Mouse (Mus musculus): ENCODE data around the gene Kcnk10. TPM values are rescaled to one million over a fixed set of nuclear protein-coding genes. Genes with fewer than 3 reads are reported as not detected.

The Kcnk10 gene
- polyA plus RNA-seq, 1 experiment from 2014 or later = 3.3 TPM

- no peak for TF ChIP-seq CTCF (IDR thresholded peaks at IDR 0.05)
- ChIA-PET CTCF (no interaction called here), POLR2A (no interaction called here)
- peaks cover 13% of the 10 kb centered on the region for H3K27me3 ChIP-seq
- ATAC-seq (no peak), DNase-seq (ENCODE audit: low read depth, low spot score) (no peak)
- in situ Hi-C loops (cut with MboI; ENCODE audit: low pct_unique_long_range_greater_than_20kb) = no loop called here
These were observed 22.8 kb upstream of the Kcnk10 start for GRCm38 (mm10) chr12:98600861-98601260.

GRCm38 (mm10) chr12:98591016-98591415 is 12.9 kb upstream of the Kcnk10 start:
- no peak for DNase-seq (ENCODE audit: low read depth, low spot score)
- no peak for TF ChIP-seq CTCF (IDR thresholded peaks at IDR 0.05)
- no peaks in the 10 kb centered on the region for H3K27me3 ChIP-seq
- no peak for ATAC-seq
- ChIA-PET POLR2A (no interaction called here), CTCF (no interaction called here)
- in situ Hi-C loops (cut with MboI; ENCODE audit: low pct_unique_long_range_greater_than_20kb) = no loop called here

DNA sequence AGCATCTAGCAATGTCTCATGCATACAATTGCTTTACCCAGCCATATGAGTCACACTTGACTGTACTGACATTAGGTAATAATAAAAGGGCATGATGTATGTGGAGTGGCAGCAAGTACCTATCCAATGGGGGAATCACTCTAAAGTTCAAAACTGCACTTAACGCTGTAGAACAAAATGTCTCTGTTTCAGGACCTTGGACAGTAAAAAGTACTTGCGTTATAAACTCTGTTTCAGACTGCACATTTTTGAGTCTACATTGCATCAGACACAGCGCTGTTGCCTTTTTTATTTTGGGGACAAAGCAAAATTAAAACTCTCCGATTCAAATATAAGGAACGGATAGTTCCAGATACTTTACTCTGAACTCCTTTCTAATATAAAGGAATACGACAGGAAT is 10.5 kb upstream of the Kcnk10 start:
- H3K27me3 ChIP-seq = no peaks in the 10 kb centered on the region
- TF ChIP-seq CTCF (IDR thresholded peaks at IDR 0.05) = no peak
- CTCF ChIA-PET = no interaction called here
- POLR2A ChIA-PET = no interaction called here
- in situ Hi-C loops (cut with MboI; ENCODE audit: low pct_unique_long_range_greater_than_20kb) = loop anchor here (5.0 kb wide), 1 partner anchor 311 kb away; no protein-coding TSS in a partner anchor
- DNase-seq (ENCODE audit: low read depth, low spot score) (no peak), ATAC-seq (no peak)

DNA sequence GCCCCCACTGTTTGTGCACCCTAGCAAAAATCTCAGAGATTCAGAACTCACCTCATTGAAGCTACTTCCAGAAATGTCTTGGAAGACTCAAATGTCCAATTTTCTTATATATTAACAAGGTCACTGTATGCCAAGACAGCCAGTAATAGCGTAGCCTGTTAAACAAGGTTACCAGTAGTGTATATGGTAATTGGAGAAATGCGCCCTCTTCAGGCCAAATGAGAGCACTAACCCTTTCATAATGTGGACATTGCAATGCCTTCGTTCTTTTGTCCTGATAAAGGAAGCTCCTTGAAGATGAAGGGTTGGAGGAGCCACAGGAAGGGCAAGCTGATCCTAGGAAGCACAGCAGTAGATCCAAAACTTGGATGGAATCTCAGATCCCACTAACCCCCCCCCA is 7.2 kb upstream of the Kcnk10 start:
- in situ Hi-C loops (cut with MboI; ENCODE audit: low pct_unique_long_range_greater_than_20kb) = loop anchor here (5.0 kb wide), 1 partner anchor 308 kb away; no protein-coding TSS in a partner anchor
- H3K27me3 ChIP-seq = no peaks in the 10 kb centered on the region
- DNase-seq (ENCODE audit: low read depth, low spot score) = no peak
- ATAC-seq = no peak
- POLR2A ChIA-PET = no interaction called here
- peak; percentile 53 for TF ChIP-seq CTCF (IDR thresholded peaks at IDR 0.05)
- CTCF ChIA-PET = interaction anchor here (1.1 to 2.1 kb wide), 6 partner anchors 11 to 310 kb away, joined by 3 to 8 read pairs (median 4); no protein-coding TSS in a partner anchor

GRCm38 (mm10) chr12:98575942-98576550 is 2.1 kb downstream of the Kcnk10 start:
- no peak for ATAC-seq
- POLR2A ChIA-PET = no interaction called here
- no peak for DNase-seq (ENCODE audit: low read depth, low spot score)
- in situ Hi-C loops (cut with MboI; ENCODE audit: low pct_unique_long_range_greater_than_20kb) = no loop called here
- no peak for TF ChIP-seq CTCF (IDR thresholded peaks at IDR 0.05)
- CTCF ChIA-PET = interaction anchor here (0.9 kb wide), 1 partner anchor 10 kb away, joined by 4 read pairs; no protein-coding TSS in a partner anchor
- H3K27me3 ChIP-seq = no peaks in the 10 kb centered on the region

- ChIA-PET POLR2A (interaction anchor here (0.7 to 1.0 kb wide), 2 partner anchors 9 to 294 kb away, joined by 3 to 4 read pairs; no protein-coding TSS in a partner anchor), CTCF (interaction anchor here (0.9 kb wide), 1 partner anchor 11 kb away, joined by 4 read pairs; no protein-coding TSS in a partner anchor)
- TF ChIP-seq CTCF (IDR thresholded peaks at IDR 0.05) = no peak
- DNase-seq (ENCODE audit: low read depth, low spot score) = no peak
- in situ Hi-C loops (cut with MboI; ENCODE audit: low pct_unique_long_range_greater_than_20kb) = no loop called here
- no peaks in the 10 kb centered on the region for H3K27me3 ChIP-seq
- no peak for ATAC-seq
These were observed 2.8 kb downstream of the Kcnk10 start for GRCm38 (mm10) chr12:98575195-98575887.

DNA sequence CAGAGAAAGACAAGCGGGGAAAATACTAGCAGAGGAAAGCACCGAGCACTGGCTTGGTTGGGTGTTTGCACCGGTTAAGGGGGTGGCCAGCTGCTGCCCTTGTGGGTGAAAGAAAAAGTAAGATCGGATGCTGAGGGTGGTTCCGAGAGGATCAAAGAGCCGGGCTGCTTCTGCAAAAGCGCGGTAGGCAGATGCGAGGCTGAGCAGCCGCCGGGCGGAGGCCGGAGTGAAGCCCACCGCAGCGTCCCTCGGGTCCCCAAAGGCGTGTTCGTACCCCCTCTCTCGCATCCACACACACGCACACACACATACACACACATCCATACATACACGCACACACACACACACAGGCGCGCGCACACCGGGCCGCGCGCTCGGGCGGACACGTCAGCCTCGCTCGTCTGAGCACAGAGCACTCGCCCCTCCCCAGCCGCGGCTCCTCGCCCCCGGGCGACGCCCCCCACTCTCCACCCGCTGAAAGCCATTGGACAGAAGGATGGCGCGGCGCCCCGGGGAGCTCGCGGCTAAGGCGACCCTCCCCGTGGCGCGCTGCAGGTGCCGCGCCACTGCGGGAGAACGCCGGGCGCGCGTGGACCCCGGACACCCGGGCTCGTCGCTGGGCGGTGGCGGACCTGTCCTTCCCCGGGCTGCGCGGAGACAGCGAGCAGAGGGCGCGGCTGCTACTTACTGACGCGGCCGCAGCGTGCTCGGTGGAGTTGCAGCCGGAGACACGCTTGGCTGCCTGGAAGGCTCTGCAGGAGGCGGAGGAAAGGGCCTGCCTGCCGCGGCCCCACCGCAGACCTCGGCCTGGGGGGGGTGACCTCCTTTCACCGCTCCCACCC is 3.5 kb downstream of the Kcnk10 start:
- in situ Hi-C loops (cut with MboI; ENCODE audit: low pct_unique_long_range_greater_than_20kb) = loop anchor here (5.0 kb wide), 1 partner anchor 97 kb away; no protein-coding TSS in a partner anchor
- H3K27me3 ChIP-seq = no peaks in the 10 kb centered on the region
- ChIA-PET CTCF (interaction anchor here (0.9 kb wide), 1 partner anchor 12 kb away, joined by 4 read pairs; no protein-coding TSS in a partner anchor), POLR2A (interaction anchor here (0.7 to 1.0 kb wide), 2 partner anchors 8 to 293 kb away, joined by 3 to 4 read pairs; no protein-coding TSS in a partner anchor)
- TF ChIP-seq CTCF (IDR thresholded peaks at IDR 0.05) = no peak
- ATAC-seq (peak; percentile 83), DNase-seq (ENCODE audit: low read depth, low spot score) (no peak)

- DNase-seq (ENCODE audit: low read depth, low spot score) (no peak), ATAC-seq (no peak)
- H3K27me3 ChIP-seq = no peaks in the 10 kb centered on the region
- ChIA-PET POLR2A (no interaction called here), CTCF (no interaction called here)
- TF ChIP-seq CTCF (IDR thresholded peaks at IDR 0.05) = no peak
- in situ Hi-C loops (cut with MboI; ENCODE audit: low pct_unique_long_range_greater_than_20kb) = loop anchor here (5.0 kb wide), 1 partner anchor 96 kb away; no protein-coding TSS in a partner anchor
These were observed 4.5 kb downstream of the Kcnk10 start for GRCm38 (mm10) chr12:98573317-98574270.

DNA sequence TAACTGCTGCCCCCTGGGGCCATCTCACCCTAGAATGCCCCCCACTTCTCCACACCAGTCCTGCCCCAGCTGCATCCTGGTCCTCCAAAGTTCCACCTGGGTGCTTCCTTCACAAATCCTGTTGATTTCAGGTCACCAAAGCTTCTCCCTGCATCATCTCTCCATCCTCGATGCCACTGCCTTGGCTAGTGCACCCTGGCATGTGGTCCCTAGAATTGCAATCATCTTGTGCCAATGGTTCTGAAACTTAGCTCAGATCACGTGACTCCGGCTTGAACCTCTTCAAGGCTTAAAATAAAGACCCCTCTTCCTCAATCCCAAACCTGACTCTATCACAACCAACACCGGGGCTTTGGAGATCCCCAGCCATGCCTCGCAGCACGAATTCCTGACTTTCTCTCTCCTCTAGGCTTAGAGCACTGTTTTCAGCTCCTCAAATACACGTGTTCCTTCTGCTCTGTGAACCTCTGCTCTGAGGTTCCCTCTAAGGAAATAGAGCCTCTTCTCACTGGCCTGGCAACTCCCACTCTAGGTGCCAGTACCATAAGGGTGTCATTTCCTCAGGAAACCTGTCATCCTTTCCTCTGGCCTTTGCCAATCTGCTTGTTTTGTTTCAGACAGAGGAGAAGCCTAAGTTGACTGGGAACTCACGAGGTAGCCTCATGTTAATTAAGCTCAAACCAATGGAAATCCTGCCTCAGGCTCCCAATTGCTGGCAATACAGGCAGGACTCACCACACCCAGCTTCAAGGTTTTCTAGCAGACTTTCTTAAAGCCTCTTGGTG is 6.0 kb downstream of the Kcnk10 start:
- in situ Hi-C loops (cut with MboI; ENCODE audit: low pct_unique_long_range_greater_than_20kb) = loop anchor here (5.0 kb wide), 1 partner anchor 95 kb away; no protein-coding TSS in a partner anchor
- no peak for ATAC-seq
- no peak for DNase-seq (ENCODE audit: low read depth, low spot score)
- TF ChIP-seq CTCF (IDR thresholded peaks at IDR 0.05) = no peak
- no peaks in the 10 kb centered on the region for H3K27me3 ChIP-seq
- ChIA-PET CTCF (no interaction called here), POLR2A (interaction anchor here (1.0 kb wide), 1 partner anchor 104 kb away, joined by 3 read pairs; no protein-coding TSS in a partner anchor)

Data from Patski (cell line).